Mouse (Mus musculus): ENCODE results near the gene Ficd. TPM values are rescaled to one million over a fixed set of nuclear protein-coding genes. Genes with fewer than 3 reads are reported as not detected.
A peak's percentile ranks its signal among the peaks of the same experiment; 100 is the strongest.

The Ficd gene
- total and polyA plus RNA-seq, 3 experiments = 7.2 to 9.3 (median 8.7) TPM

GRCm38 (mm10) chr5:113731174-113731573 lies 4.4 kb upstream of the Ficd start:
- no peak overlapping the region for H3K4me3 ChIP-seq
- peaks cover 1% of the 10 kb centered on the region; the same call in 1 of the 2 replicates for H3K4me1 ChIP-seq (ENCODE audit: control insufficient read depth, insufficient read depth, low read length)
- H3K9ac ChIP-seq (ENCODE audit: low read depth, low read length) = no peak overlapping the region
- no peaks in the 10 kb centered on the region for H3K79me2 ChIP-seq (replicated peaks; ENCODE audit: control insufficient read depth, insufficient read depth, low read length)
- no peak for DNase-seq
- H3K27me3 ChIP-seq (ENCODE audit: control insufficient read depth, insufficient read depth, low read length) = no peaks in the 10 kb centered on the region
- no peak for TF ChIP-seq POLR2A (IDR thresholded peaks at IDR 0.05; ENCODE audit: insufficient read depth, low read depth, low read length)
- no peak for TF ChIP-seq EP300 (IDR thresholded peaks at IDR 0.05; ENCODE audit: insufficient read depth, low read depth, low read length)
- TF ChIP-seq CTCF (IDR thresholded peaks at IDR 0.05) = no peak
- intact Hi-C loops (cut with DNase I) = loop anchor here (5.0 kb wide), 1 partner anchor 824 kb away; no protein-coding TSS in a partner anchor
- WGBS = 75% methylated on average over 7 of the region's 7 CpGs
- no peaks in the 10 kb centered on the region for H3K36me3 ChIP-seq (ENCODE audit: control insufficient read depth, insufficient read depth, low read length)
- H3K27ac ChIP-seq = no peak overlapping the region

DNA sequence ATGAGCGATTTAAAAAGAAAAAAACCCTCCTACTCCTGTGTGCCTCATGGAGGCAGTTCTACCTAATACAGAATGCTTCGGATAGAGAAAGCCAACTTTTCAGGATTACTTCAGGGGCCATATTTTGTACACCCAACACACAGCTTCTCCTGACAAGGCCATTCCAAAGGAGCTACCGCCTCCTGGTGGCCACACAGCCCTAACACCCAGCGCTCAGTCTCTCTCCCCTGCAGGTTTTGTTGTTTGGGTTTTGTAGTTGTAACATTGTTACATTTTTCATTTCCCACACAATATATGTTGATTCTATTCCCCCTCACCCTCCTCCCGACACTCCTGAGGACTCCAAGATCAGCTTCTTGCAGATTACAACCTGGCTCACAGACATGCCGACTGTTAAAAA lies 3.4 kb upstream of the Ficd start:
- H3K4me3 ChIP-seq = no peak overlapping the region
- H3K4me1 ChIP-seq (ENCODE audit: control insufficient read depth, insufficient read depth, low read length) = peaks cover 5% of the 10 kb centered on the region; the same call in 1 of the 2 replicates
- no peaks in the 10 kb centered on the region for H3K27me3 ChIP-seq (ENCODE audit: control insufficient read depth, insufficient read depth, low read length)
- no peak overlapping the region for H3K27ac ChIP-seq
- intact Hi-C loops (cut with DNase I) = loop anchor here (1.0 to 5.0 kb wide), 2 partner anchors 366 to 825 kb away; no protein-coding TSS in a partner anchor
- no peak overlapping the region for H3K9ac ChIP-seq (ENCODE audit: low read depth, low read length)
- no peaks in the 10 kb centered on the region for H3K36me3 ChIP-seq (ENCODE audit: control insufficient read depth, insufficient read depth, low read length)
- H3K79me2 ChIP-seq (replicated peaks; ENCODE audit: control insufficient read depth, insufficient read depth, low read length) = no peaks in the 10 kb centered on the region
- WGBS = 21% methylated on average over 6 of the region's 6 CpGs
- DNase-seq = peak in 1 of 2 experiments; percentile 63
- no peak for TF ChIP-seq POLR2A (IDR thresholded peaks at IDR 0.05; ENCODE audit: insufficient read depth, low read depth, low read length)
- peak; percentile 86 for TF ChIP-seq CTCF (IDR thresholded peaks at IDR 0.05)

GRCm38 (mm10) chr5:113734376-113734775 lies 1.2 kb upstream of the Ficd start:
- intact Hi-C loops (cut with DNase I) = loop anchor here (5.0 kb wide), 1 partner anchor 827 kb away; no protein-coding TSS in a partner anchor
- no peak for TF ChIP-seq POLR2A (IDR thresholded peaks at IDR 0.05; ENCODE audit: insufficient read depth, low read depth, low read length)
- TF ChIP-seq CTCF (IDR thresholded peaks at IDR 0.05) = no peak
- no peak for TF ChIP-seq EP300 (IDR thresholded peaks at IDR 0.05; ENCODE audit: insufficient read depth, low read depth, low read length)

GRCm38 (mm10) chr5:113735023-113735344 lies 619 bp upstream of the Ficd start:
- WGBS = 32% methylated on average over 7 of the region's 7 CpGs
- peaks cover 5% of the 10 kb centered on the region; the same call in 1 of the 2 replicates for H3K4me1 ChIP-seq (ENCODE audit: control insufficient read depth, insufficient read depth, low read length)
- no peaks in the 10 kb centered on the region for H3K27me3 ChIP-seq (ENCODE audit: control insufficient read depth, insufficient read depth, low read length)
- peak overlapping the region; percentile 92 for H3K27ac ChIP-seq
- H3K79me2 ChIP-seq (replicated peaks; ENCODE audit: control insufficient read depth, insufficient read depth, low read length) = no peaks in the 10 kb centered on the region
- peak overlapping the region; percentile 31 for H3K9ac ChIP-seq (ENCODE audit: low read depth, low read length)
- peak overlapping the region; percentile 90 for H3K4me3 ChIP-seq
- intact Hi-C loops (cut with DNase I) = no loop called here
- no peak for TF ChIP-seq EP300 (IDR thresholded peaks at IDR 0.05; ENCODE audit: insufficient read depth, low read depth, low read length)
- TF ChIP-seq POLR2A (IDR thresholded peaks at IDR 0.05; ENCODE audit: insufficient read depth, low read depth, low read length) = no peak
- no peak for TF ChIP-seq CTCF (IDR thresholded peaks at IDR 0.05)
- no peak for DNase-seq
- no peaks in the 10 kb centered on the region for H3K36me3 ChIP-seq (ENCODE audit: control insufficient read depth, insufficient read depth, low read length)

More at GRCm38 (mm10) chr5:113734376-113734775, 1.2 kb upstream of the Ficd start:
- Histone ChIP-seq H3K27ac (no peak overlapping the region), H3K36me3 (ENCODE audit: control insufficient read depth, insufficient read depth, low read length) (no peaks in the 10 kb centered on the region), H3K79me2 (replicated peaks; ENCODE audit: control insufficient read depth, insufficient read depth, low read length) (no peaks in the 10 kb centered on the region), H3K9ac (ENCODE audit: low read depth, low read length) (no peak overlapping the region), H3K4me3 (no peak overlapping the region), H3K27me3 (ENCODE audit: control insufficient read depth, insufficient read depth, low read length) (no peaks in the 10 kb centered on the region), H3K4me1 (ENCODE audit: control insufficient read depth, insufficient read depth, low read length) (peaks cover 5% of the 10 kb centered on the region; the same call in 1 of the 2 replicates)
- WGBS = 72% methylated on average over 5 of the region's 5 CpGs
- DNase-seq = no peak

DNA sequence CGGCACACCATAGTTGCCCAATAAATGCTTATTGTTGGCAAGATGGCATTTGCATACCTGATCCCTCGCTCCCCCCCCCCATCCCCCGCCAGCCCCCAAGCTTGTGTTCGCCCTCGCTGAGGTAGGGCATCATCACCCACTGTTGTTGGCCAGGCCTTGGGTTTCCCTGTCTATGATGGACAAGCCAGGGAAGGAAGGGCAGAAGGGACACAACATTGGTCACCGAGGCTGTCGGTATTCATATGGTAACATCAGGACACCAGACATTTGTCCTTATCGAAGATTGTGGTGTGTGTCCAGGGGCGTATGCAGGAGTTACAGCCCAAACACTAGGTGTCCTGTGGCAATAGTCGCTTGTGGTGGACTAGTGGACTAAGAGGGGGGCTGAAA lies 505 bp downstream of the Ficd start:
- peak overlapping the region; percentile 82 for H3K9ac ChIP-seq (ENCODE audit: low read depth, low read length)
- DNase-seq = no peak
- intact Hi-C loops (cut with DNase I) = loop anchor here (2.0 kb wide), 1 partner anchor 35 kb away; no protein-coding TSS in a partner anchor
- peak overlapping the region; percentile 92 for H3K27ac ChIP-seq
- H3K27me3 ChIP-seq (ENCODE audit: control insufficient read depth, insufficient read depth, low read length) = no peaks in the 10 kb centered on the region
- H3K79me2 ChIP-seq (replicated peaks; ENCODE audit: control insufficient read depth, insufficient read depth, low read length) = no peaks in the 10 kb centered on the region
- H3K4me1 ChIP-seq (ENCODE audit: control insufficient read depth, insufficient read depth, low read length) = peaks cover 5% of the 10 kb centered on the region; the same call in 1 of the 2 replicates
- under 1% methylated on average over 10 of the region's 10 CpGs for WGBS
- no peaks in the 10 kb centered on the region for H3K36me3 ChIP-seq (ENCODE audit: control insufficient read depth, insufficient read depth, low read length)
- peak overlapping the region; percentile 90 for H3K4me3 ChIP-seq
- TF ChIP-seq CTCF (IDR thresholded peaks at IDR 0.05) = no peak
- TF ChIP-seq EP300 (IDR thresholded peaks at IDR 0.05; ENCODE audit: insufficient read depth, low read depth, low read length) = no peak
- no peak for TF ChIP-seq POLR2A (IDR thresholded peaks at IDR 0.05; ENCODE audit: insufficient read depth, low read depth, low read length)

GRCm38 (mm10) chr5:113736522-113737164 lies 1.0 kb downstream of the Ficd start:
- no peaks in the 10 kb centered on the region for H3K27me3 ChIP-seq (ENCODE audit: control insufficient read depth, insufficient read depth, low read length)
- DNase-seq = no peak
- peak overlapping the region; percentile 82 for H3K9ac ChIP-seq (ENCODE audit: low read depth, low read length)
- H3K36me3 ChIP-seq (ENCODE audit: control insufficient read depth, insufficient read depth, low read length) = no peaks in the 10 kb centered on the region
- H3K4me1 ChIP-seq (ENCODE audit: control insufficient read depth, insufficient read depth, low read length) = peaks cover 5% of the 10 kb centered on the region; the same call in 1 of the 2 replicates
- H3K79me2 ChIP-seq (replicated peaks; ENCODE audit: control insufficient read depth, insufficient read depth, low read length) = no peaks in the 10 kb centered on the region
- TF ChIP-seq POLR2A (IDR thresholded peaks at IDR 0.05; ENCODE audit: insufficient read depth, low read depth, low read length) = no peak
- TF ChIP-seq EP300 (IDR thresholded peaks at IDR 0.05; ENCODE audit: insufficient read depth, low read depth, low read length) = no peak
- no peak for TF ChIP-seq CTCF (IDR thresholded peaks at IDR 0.05)
- intact Hi-C loops (cut with DNase I) = loop anchor here (2.0 kb wide), 1 partner anchor 34 kb away; no protein-coding TSS in a partner anchor
- peak overlapping the region; percentile 90 for H3K4me3 ChIP-seq
- H3K27ac ChIP-seq = peak overlapping the region; percentile 92; the same call in 1 of the 2 replicates
- WGBS = 33% methylated on average over 15 of the region's 15 CpGs
